Mouse (Mus musculus) cerebellum, postnatal 25 days (tissue): ENCODE results near the gene Gucd1.
"Not testable (repeated sequence)": the region's sequence is repeated elsewhere in the genome, so short reads cannot be mapped to it uniquely, and the experiment has no call there.

Experiments
- DNase-seq, 2 experiments: peaks; one replicate each; pipeline ENCODE4 v3.0.0; 2021; ENCODE audit warnings: mixed read lengths in 2 of 2

Gene Gucd1

GRCm38 (mm10) chr10:75501641-75502040, 16.1 kb downstream of the Gucd1 start:
- DNase-seq: no peak

DNA sequence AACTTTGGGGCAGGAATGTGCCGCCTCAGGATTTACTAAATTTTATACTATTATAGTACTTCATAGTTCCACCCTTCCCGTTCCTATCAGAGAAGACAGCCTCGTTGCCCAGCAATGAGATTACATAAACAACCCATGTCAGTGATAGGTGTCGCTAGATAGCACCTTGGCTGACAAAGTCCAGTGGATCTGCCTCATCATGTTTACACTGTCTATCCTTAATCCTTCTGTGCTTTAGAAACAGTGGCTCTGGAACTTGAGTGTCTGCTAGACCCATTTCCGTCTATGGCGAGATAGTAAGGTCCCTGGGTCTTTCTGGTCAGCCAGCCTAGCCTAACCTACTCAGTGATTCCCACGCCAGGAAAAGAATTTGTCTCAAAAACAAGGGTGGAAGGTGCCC, 17.4 kb downstream of the Gucd1 start:
- no peak for DNase-seq

DNA sequence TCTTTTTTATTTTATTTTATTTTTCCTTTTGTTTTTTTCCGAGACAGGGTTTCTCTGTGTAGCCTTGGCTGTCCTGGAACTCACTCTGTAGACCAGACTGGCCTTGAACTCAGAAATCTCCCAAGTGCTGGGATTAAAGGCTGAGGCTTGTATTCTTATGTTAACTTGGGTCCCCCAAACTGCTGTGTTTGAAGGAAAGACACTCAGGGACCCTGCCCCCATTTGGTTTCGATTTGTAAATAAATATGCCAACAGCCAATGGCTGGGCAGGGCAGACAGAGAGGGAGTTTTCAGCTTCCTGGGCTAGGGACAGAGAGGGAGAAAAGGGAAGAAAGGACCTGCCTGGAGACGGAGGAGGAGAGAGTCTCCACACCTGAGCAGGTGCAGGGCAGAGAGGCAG, 18.0 kb downstream of the Gucd1 start:
- DNase-seq: no peak

DNA sequence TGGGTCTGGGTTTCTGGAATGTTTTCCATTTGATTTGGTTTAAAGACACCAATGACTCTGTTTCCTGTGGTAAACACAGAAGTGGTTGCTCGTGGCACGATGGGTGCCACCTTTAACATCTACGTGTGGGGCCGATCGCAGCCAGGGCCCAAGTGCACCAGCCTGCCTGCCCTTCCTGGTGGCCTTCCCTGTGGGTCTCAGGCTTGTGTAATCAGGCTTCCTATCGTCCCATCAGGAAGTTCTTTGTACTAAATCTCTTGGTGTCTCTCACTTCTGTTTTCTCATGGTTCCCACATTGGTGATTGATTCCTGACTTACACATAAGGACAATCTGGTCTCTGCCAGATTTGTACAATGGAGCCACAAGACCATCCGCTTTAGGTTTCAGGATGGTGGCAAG, 18.6 kb downstream of the Gucd1 start:
- not testable (repeated sequence) for DNase-seq

DNA sequence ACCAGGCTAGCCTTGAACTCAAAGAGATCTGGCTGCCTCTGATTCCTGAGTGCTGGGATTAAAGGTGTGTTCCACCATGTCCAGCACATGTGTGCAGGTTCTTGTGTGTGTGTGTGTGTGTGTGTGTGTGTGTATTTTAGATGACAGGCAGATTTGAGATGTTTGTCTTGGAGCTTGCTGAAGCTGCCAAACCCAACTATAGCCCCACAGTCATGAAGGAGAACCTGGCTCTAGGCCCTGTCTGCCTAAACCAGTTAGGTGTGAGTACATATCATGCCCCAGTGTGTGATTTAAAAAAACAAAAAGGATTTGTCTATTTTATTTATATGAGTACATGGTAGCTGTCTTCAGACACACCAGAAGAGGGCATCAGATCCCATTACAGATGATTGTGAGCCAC, 21.9 kb downstream of the Gucd1 start:
- DNase-seq: no peak

- no peak for DNase-seq
Observed at GRCm38 (mm10) chr10:75495304-75495703, 22.5 kb downstream of the Gucd1 start.

- no peak for DNase-seq
Observed at GRCm38 (mm10) chr10:75491936-75492262, 25.9 kb downstream of the Gucd1 start.

- DNase-seq: no peak
Observed at GRCm38 (mm10) chr10:75491234-75491935, 26.4 kb downstream of the Gucd1 start.

- no peak for DNase-seq
Observed at GRCm38 (mm10) chr10:75490731-75491130, 27.0 kb downstream of the Gucd1 start.

DNA sequence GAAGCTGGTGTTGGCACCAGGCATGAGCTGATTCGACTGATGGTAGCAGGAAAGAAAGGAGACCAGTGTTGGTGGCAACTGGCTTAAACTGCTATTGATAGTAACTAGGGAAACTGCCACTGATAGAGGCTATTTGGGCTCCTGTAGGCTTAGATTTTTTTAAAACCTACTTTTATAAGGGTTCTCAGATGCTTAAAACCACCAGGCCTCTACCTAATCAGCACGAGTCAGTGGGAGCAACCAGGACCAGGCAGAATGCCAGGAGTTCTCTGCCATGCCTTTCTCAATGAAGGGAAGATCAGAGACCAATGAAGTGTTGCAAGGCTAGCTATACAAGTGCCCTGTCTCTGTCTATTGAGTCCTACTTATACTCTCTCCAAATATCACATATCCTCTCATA, 28.2 kb downstream of the Gucd1 start:
- no peak for DNase-seq

DNA sequence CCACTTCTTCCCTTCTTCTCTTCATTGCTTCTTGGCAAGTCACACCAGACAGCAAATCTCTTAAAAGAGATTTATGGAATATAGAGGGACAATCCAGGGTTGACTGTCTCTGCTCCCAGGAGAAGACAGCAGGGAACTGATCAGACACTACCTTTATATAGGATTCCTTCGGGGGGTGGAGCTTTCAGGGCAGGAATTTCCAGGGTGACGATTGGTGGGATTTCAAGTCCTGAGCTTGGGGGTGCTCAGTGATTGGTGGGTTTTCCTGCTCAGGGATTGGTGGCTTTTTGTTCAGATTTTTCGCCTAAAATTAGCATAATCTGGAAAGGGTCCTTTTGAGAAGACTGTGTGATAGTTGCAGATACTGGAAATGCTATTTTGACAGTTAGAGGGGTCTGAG, 30.6 kb downstream of the Gucd1 start:
- no peak for DNase-seq

DNA sequence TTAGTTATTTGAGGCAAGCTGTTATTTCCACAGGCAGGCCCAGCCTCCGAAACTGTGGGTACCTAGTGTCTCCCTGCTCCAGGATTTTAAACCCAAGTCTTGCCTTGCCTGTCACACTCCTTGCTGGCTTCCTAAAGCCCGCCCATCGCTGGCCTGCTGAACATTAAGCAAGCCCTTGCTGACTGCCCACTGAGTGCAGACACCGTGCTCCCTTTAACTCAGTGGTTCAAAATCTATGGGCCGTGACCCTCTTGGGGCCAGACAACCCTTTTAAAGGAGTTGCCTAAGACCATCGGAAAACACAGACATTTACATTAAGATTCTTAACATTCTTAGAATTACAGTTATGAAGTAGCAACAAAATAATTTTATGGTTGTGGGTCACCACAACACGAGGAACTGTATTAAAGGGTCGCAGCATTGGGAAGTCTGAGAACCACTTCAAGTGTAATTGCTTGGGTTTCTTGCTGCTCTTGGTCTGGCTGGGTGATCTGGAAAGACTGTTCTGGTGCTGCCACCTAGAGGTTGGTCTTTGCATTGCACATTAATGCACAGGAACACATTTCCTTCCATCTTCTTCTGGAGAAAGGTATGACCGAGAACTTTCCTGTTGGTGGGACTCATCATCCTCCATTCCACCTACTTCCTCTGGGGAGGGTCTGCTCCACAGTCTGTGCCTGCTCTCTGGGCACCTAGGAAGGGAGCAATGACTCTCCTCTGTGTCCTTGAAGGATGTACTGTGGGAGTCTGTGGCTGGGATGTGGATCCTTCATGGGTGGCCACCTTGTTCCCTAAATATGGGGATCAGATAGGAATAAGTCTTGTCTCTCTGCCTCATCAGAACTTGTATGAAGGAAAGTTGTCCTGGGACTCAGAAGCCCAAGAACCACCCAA, 31.4 kb downstream of the Gucd1 start:
- DNase-seq: peak; percentile 79 to 88

- DNase-seq: no peak
Observed at GRCm38 (mm10) chr10:75484767-75485166, 33.0 kb downstream of the Gucd1 start.

DNA sequence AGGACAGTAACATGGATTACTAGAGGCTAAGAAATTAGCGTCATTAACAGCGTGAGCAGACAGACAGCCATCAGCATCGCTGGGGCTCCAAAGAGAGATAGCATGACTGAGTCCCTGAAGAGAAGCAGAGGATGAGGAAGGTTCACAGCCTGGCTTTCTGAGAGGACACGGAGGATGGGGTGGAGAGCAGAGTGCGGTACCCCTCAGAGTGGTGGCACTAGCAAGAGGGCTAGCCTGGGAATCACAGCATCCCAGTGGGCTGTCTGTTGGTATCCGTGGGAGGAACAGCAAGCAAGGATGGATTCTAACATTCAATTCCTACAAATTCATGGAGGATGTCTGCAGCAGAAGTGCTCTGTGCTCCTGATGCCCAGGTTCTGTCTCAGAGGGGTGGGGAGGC, 33.7 kb downstream of the Gucd1 start:
- DNase-seq: no peak

DNA sequence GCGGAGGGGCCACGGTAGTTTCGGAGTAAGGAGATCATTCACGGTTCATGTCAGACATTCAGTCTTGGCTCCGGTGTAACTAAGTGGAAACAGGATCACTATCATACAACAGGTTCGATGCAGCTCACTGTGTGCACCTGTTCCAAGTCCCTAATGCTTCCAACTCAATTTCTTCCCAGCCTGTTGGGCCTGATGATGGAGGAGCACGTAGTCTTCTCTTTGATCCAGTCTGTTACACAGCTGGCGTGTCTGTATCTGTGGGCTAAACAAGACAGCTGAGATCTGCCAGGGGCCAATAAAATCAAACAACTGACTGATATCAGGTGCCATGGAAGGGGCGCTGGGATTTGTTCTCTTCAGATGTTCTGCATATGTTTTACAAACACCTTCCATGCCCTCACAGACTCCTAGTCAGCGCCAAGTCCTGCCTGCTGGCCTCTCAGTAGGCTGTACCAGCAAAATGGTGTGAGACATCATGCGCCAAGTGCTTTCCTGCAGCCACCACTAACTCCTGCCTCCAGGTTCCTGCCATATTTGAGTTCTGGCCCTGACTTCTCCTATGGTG, 34.8 kb downstream of the Gucd1 start:
- no peak for DNase-seq

- no peak for DNase-seq
Observed at GRCm38 (mm10) chr10:75482271-75482670, 35.5 kb downstream of the Gucd1 start.

- no peak for DNase-seq
Observed at GRCm38 (mm10) chr10:75481703-75482102, 36.1 kb downstream of the Gucd1 start.

GRCm38 (mm10) chr10:75479955-75480354, 37.8 kb downstream of the Gucd1 start:
- no peak for DNase-seq

DNA sequence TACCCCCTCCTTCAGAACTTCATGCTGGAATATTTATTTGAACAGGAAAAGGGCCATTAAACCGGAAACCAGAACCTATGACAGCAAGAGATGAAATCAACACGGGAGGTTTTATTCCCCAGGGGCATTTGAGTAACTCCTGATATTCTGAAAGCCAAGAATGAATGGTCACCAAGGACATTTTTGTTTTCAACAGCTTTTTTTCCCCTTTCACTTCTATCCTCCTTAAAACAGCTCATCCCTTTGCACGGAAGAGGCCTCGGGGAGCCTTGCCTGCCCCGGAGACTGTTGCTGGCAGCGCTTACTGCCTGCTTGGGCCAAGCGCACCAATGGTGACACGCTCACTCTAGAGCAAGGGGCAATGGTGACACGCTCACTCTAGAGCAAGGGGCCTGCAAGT, 40.7 kb downstream of the Gucd1 start:
- no peak for DNase-seq

GRCm38 (mm10) chr10:75475139-75475850, 42.5 kb downstream of the Gucd1 start:
- DNase-seq: not testable (repeated sequence)

- no peak for DNase-seq
Observed at GRCm38 (mm10) chr10:75474571-75474970, 43.2 kb downstream of the Gucd1 start.

GRCm38 (mm10) chr10:75473411-75473810, 44.4 kb downstream of the Gucd1 start:
- no peak for DNase-seq
